Mouse (Mus musculus) midbrain, embryonic 11.5 days (tissue): ENCODE results near the gene Hoxc13. TPM values are rescaled to one million over a fixed set of nuclear protein-coding genes. Genes with fewer than 3 reads are reported as not detected.

Source experiments
- ATAC-seq: fragments of 200-750 bp; cut with Nextera tagmentation; 2 replicates; pipeline ENCODE4 v1.8.0; 2017; ENCODE audit warnings: moderate TSS enrichment, moderate library complexity; ENCODE audit not compliant: low FRiP score
- DNase-seq: peaks from one replicate; pipeline ENCODE4 v3.0.0; 2015; ENCODE audit warnings: low spot score; ENCODE audit errors: missing footprints
- H3K27ac ChIP-seq: fragments of 300-500 bp; sonication (generic); 2 replicates; pipeline ENCODE4 v1.5.1; 2014; ENCODE audit warnings: low read depth, low read length
- H3K27me3 ChIP-seq: fragments of 300-500 bp; sonication (generic); 2 replicates; pipeline ENCODE4 v1.6.1; 2014; ENCODE audit warnings: mild to moderate bottlenecking, low read length, moderate library complexity, mixed read lengths; ENCODE audit not compliant: control insufficient read depth, insufficient read depth
- H3K36me3 ChIP-seq: fragments of 300-500 bp; sonication (generic); 2 replicates; pipeline ENCODE4 v1.6.1; 2014; ENCODE audit warnings: mild to moderate bottlenecking, low read length, moderate library complexity, mixed read lengths; ENCODE audit not compliant: control insufficient read depth, insufficient read depth
- H3K4me1 ChIP-seq: fragments of 300-500 bp; sonication (generic); 2 replicates; pipeline ENCODE4 v1.6.1; 2014; ENCODE audit warnings: low read length; ENCODE audit not compliant: control insufficient read depth, insufficient read depth
- H3K4me2 ChIP-seq: fragments of 300-500 bp; sonication (generic); 2 replicates; pipeline ENCODE4 v1.6.1; 2014; ENCODE audit warnings: mild to moderate bottlenecking, moderate library complexity
- H3K4me3 ChIP-seq: fragments of 300-500 bp; sonication (generic); 2 replicates; pipeline ENCODE4 v1.5.1; 2014; ENCODE audit warnings: low read depth, low read length
- H3K9ac ChIP-seq: fragments of 300-500 bp; sonication (generic); 2 replicates; pipeline ENCODE4 v1.6.1; 2014; ENCODE audit warnings: low read length
- H3K9me3 ChIP-seq: fragments of 300-500 bp; sonication (generic); 2 replicates; pipeline ENCODE4 v1.6.1; 2016; ENCODE audit warnings: low read length; ENCODE audit not compliant: control insufficient read depth
- WGBS: fragments of 180-500 bp; shearing (Covaris S2); extraction: QIAGEN DNeasy Blood & Tissue Kit; methylation state at CpG from one replicate; pipeline ENCODE4 v1.1.7; 2014; 5-methylcytosine and 5-hydroxymethylcytosine counted together
- polyA plus RNA-seq: library from polyadenylated mRNA; unstranded; fragments of >200 nt; fragmentation: Nextera tagmentation; extraction: Ambion mirVana; gene quantifications from 2 replicates; pipeline ENCODE4 v1.2.1, GENCODE M21; 2014

Hoxc13 gene
- polyA plus RNA-seq, 1 experiment from 2014 or later: 0.11 TPM

- H3K27ac ChIP-seq: no peak within 1 kb of the TSS
- H3K4me3 ChIP-seq: peak within 1 kb of the TSS; percentile 7; the same call in 1 of the 2 replicates
- peak within 1 kb of the TSS; percentile 19; the same call in 1 of the 2 replicates for H3K4me2 ChIP-seq
- no peaks in the 10 kb centered on the region; the same call in 1 of the 2 replicates for H3K4me1 ChIP-seq
- H3K27me3 ChIP-seq: peaks cover 99% of the 10 kb centered on the region
- DNase-seq (no peak), ATAC-seq (no peak)
- H3K36me3 ChIP-seq: no peaks in the 10 kb centered on the region
- no peak within 1 kb of the TSS for H3K9ac ChIP-seq
- WGBS: 3% methylated on average over 12 of the region's 12 CpGs
- no peaks in the 10 kb centered on the region for H3K9me3 ChIP-seq
These were observed 46.3 kb downstream of the Hoxc13 start, which contains the start of gene Hoxc5 for GRCm38 (mm10) chr15:102967312-102967510. Gene Hoxc5 (plus strand): TSS chr15:102967443.

- 1% methylated on average over 34 of the region's 34 CpGs for WGBS
- H3K4me3 ChIP-seq: no peak overlapping the region
- ATAC-seq (no peak), DNase-seq (peak; percentile 94)
- no peaks in the 10 kb centered on the region for H3K9me3 ChIP-seq
- no peaks in the 10 kb centered on the region; the same call in 1 of the 2 replicates for H3K4me1 ChIP-seq
- H3K9ac ChIP-seq: no peak overlapping the region
- H3K4me2 ChIP-seq: no peak overlapping the region
- no peaks in the 10 kb centered on the region for H3K36me3 ChIP-seq
- H3K27ac ChIP-seq: no peak overlapping the region
- H3K27me3 ChIP-seq: peaks cover 99% of the 10 kb centered on the region
These were observed 46.9 kb downstream of the Hoxc13 start for GRCm38 (mm10) chr15:102967511-102968397.

- ATAC-seq (no peak), DNase-seq (no peak)
- Histone ChIP-seq H3K4me3 (no peak overlapping the region), H3K9me3 (no peaks in the 10 kb centered on the region), H3K27ac (no peak overlapping the region), H3K4me1 (no peaks in the 10 kb centered on the region; the same call in 1 of the 2 replicates), H3K36me3 (no peaks in the 10 kb centered on the region), H3K4me2 (no peak overlapping the region), H3K27me3 (peaks cover 99% of the 10 kb centered on the region), H3K9ac (no peak overlapping the region)
- 21% methylated on average over 1 of the region's 1 CpGs for WGBS
These were observed 48.4 kb downstream of the Hoxc13 start for GRCm38 (mm10) chr15:102969296-102969695.

- Histone ChIP-seq H3K4me1 (no peaks in the 10 kb centered on the region; the same call in 1 of the 2 replicates), H3K4me2 (no peak overlapping the region), H3K4me3 (no peak overlapping the region), H3K27me3 (peaks cover 98% of the 10 kb centered on the region), H3K36me3 (no peaks in the 10 kb centered on the region), H3K9me3 (no peaks in the 10 kb centered on the region), H3K27ac (no peak overlapping the region), H3K9ac (no peak overlapping the region)
- DNase-seq: no peak
- WGBS: 2% methylated on average over 12 of the region's 12 CpGs
- no peak for ATAC-seq
These were observed 49.8 kb downstream of the Hoxc13 start for GRCm38 (mm10) chr15:102970740-102971139.

GRCm38 (mm10) chr15:102972254-102972653 lies 51.4 kb downstream of the Hoxc13 start:
- no peak overlapping the region for H3K4me2 ChIP-seq
- DNase-seq: peak; percentile 94
- H3K4me3 ChIP-seq: no peak overlapping the region
- H3K27me3 ChIP-seq: peaks cover 97% of the 10 kb centered on the region
- no peaks in the 10 kb centered on the region for H3K36me3 ChIP-seq
- 1% methylated on average over 21 of the region's 21 CpGs for WGBS
- no peak overlapping the region for H3K9ac ChIP-seq
- no peaks in the 10 kb centered on the region for H3K9me3 ChIP-seq
- no peak for ATAC-seq
- no peak overlapping the region for H3K27ac ChIP-seq
- H3K4me1 ChIP-seq: no peaks in the 10 kb centered on the region

- Histone ChIP-seq H3K4me3 (no peak overlapping the region), H3K9me3 (no peaks in the 10 kb centered on the region), H3K27me3 (peaks cover 97% of the 10 kb centered on the region), H3K9ac (no peak overlapping the region), H3K27ac (no peak overlapping the region), H3K4me1 (no peaks in the 10 kb centered on the region), H3K4me2 (no peak overlapping the region), H3K36me3 (no peaks in the 10 kb centered on the region)
- DNase-seq: peak; percentile 92
- 0% methylated on average over 6 of the region's 6 CpGs for WGBS
- no peak for ATAC-seq
These were observed 51.9 kb downstream of the Hoxc13 start for GRCm38 (mm10) chr15:102972753-102973152.

- Histone ChIP-seq H3K27ac (no peak overlapping the region), H3K36me3 (no peaks in the 10 kb centered on the region), H3K4me3 (no peak overlapping the region), H3K4me2 (no peak overlapping the region), H3K9me3 (no peaks in the 10 kb centered on the region), H3K27me3 (peaks cover 98% of the 10 kb centered on the region), H3K4me1 (no peaks in the 10 kb centered on the region), H3K9ac (no peak overlapping the region)
- no peak for ATAC-seq
- DNase-seq: no peak
- WGBS: 3% methylated on average over 7 of the region's 7 CpGs
These were observed 54.1 kb downstream of the Hoxc13 start for GRCm38 (mm10) chr15:102975034-102975433.

GRCm38 (mm10) chr15:102975688-102976111 lies 54.8 kb downstream of the Hoxc13 start:
- 1% methylated on average over 21 of the region's 21 CpGs for WGBS
- no peak overlapping the region for H3K27ac ChIP-seq
- no peaks in the 10 kb centered on the region for H3K4me1 ChIP-seq
- DNase-seq (peak; percentile 95), ATAC-seq (no peak)
- peaks cover 98% of the 10 kb centered on the region for H3K27me3 ChIP-seq
- H3K9me3 ChIP-seq: no peaks in the 10 kb centered on the region
- no peak overlapping the region for H3K4me3 ChIP-seq
- no peak overlapping the region for H3K4me2 ChIP-seq
- H3K9ac ChIP-seq: no peak overlapping the region
- H3K36me3 ChIP-seq: no peaks in the 10 kb centered on the region

- DNase-seq (no peak), ATAC-seq (no peak)
- no peaks in the 10 kb centered on the region for H3K9me3 ChIP-seq
- H3K4me1 ChIP-seq: no peaks in the 10 kb centered on the region; the same call in 1 of the 2 replicates
- under 1% methylated on average over 16 of the region's 20 CpGs for WGBS
- H3K9ac ChIP-seq: no peak within 1 kb of the TSS
- no peaks in the 10 kb centered on the region for H3K36me3 ChIP-seq
- no peak within 1 kb of the TSS for H3K4me2 ChIP-seq
- H3K27ac ChIP-seq: no peak within 1 kb of the TSS
- peaks cover 98% of the 10 kb centered on the region for H3K27me3 ChIP-seq
- H3K4me3 ChIP-seq: no peak within 1 kb of the TSS
These were observed 55.3 kb downstream of the Hoxc13 start, which contains the start of gene Hoxc9 for GRCm38 (mm10) chr15:102976171-102976570. Gene Hoxc9 (plus strand): TSS chr15:102976439.
